In the genomic region with DNA sequence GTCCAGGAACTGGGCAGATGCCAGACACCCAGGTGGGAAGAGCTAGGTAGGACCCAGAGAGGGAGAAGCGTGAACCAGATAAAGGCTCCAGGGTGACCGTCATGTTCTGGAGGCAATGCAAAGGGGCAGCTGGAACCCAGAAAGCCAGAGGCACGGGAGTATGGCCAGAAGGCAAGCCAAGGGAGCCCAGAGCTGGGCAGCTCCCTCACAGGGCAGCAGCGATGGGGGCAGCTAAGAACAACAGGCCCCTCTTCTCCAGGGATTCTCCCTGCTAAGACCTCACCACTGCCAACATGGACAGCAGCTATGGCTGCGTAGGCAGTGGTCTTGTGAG, we compare ENCODE assay signal across 10 mouse cellular contexts. TPM values are rescaled to one million over a fixed set of nuclear protein-coding genes. Genes with fewer than 3 reads are reported as not detected.
DNase-seq lines count a peak whose midpoint lies in the region; ATAC-seq and TF ChIP-seq lines count a peak whose summit lies in the region.
"Had no signal": no experiment of that assay in that cellular context is flagged by ENCODE, and none has a peak within 500 bp of the region (broad histone marks: within the 10 kb centered on the region; RNA-seq: fewer than 3 reads in every experiment).

No protein-coding gene starts in this region.

- peak; percentile 50 for DNase-seq in forebrain, embryonic 11.5 days (ENCODE audit: low spot score)
- DNase-seq in lung, postnatal 10 days = no peak
- no peak for DNase-seq in gastrocnemius, adult 18-20 months (ENCODE audit: low spot score)
- DNase-seq in cerebellum, postnatal 4 days (ENCODE audit: low spot score in 2 of 2) = no peak
- DNase-seq: right cerebral cortex, adult 18-20 months had no signal

- H3K4me3 ChIP-seq in forebrain, embryonic 11.5 days (ENCODE audit: low read depth, low read length) = 0 out of 2 replicates have a peak overlapping the region, but pooled peaks have one; percentile 17
- H3K4me3 ChIP-seq in forebrain, embryonic 16.5 days (replicated peaks; ENCODE audit: low read length) = no peak overlapping the region
- H3K4me3 ChIP-seq in lung, embryonic 16.5 days (ENCODE audit: low read length) = peak overlapping the region; percentile 35; the same call in 1 of the 2 replicates
- no peak overlapping the region for H3K4me3 ChIP-seq in intestine, postnatal 0 days (ENCODE audit: low read depth, low read length)
- H3K4me3 ChIP-seq in neural tube, embryonic 15.5 days (replicated peaks) = 0 out of 2 replicates have a peak overlapping the region, but pooled peaks have one; percentile 20

- H3K9me3 ChIP-seq in forebrain, embryonic 11.5 days (ENCODE audit: control insufficient read depth, low read length) = no peaks in the 10 kb centered on the region
- H3K9me3 ChIP-seq in forebrain, embryonic 16.5 days (ENCODE audit: control insufficient read depth, low read length) = no peaks in the 10 kb centered on the region
- no peaks in the 10 kb centered on the region for H3K9me3 ChIP-seq in lung, embryonic 16.5 days (ENCODE audit: control insufficient read depth, low read length)
- no peaks in the 10 kb centered on the region for H3K9me3 ChIP-seq in intestine, postnatal 0 days (ENCODE audit: control insufficient read depth)
- no peaks in the 10 kb centered on the region for H3K9me3 ChIP-seq in neural tube, embryonic 15.5 days (replicated peaks)

- ATAC-seq in forebrain, embryonic 11.5 days (replicated peaks; ENCODE audit: low FRiP score) = no peak
- ATAC-seq in forebrain, embryonic 16.5 days = no peak
- peak; percentile 4; the same call in 1 of the 2 replicates for ATAC-seq in lung, embryonic 16.5 days (ENCODE audit: low read depth)
- no peak for ATAC-seq in intestine, postnatal 0 days
- peak; percentile 16 for ATAC-seq in neural tube, embryonic 15.5 days (ENCODE audit: low FRiP score)

- no peaks in the 10 kb centered on the region; the same call in 1 of the 2 replicates for H3K36me3 ChIP-seq in forebrain, embryonic 11.5 days (ENCODE audit: control insufficient read depth, insufficient read depth, low read length)
- H3K36me3 ChIP-seq in forebrain, embryonic 16.5 days (ENCODE audit: control insufficient read depth, insufficient read depth) = 0 out of 2 replicates have a peak, but pooled peaks cover 2% of the 10 kb centered on the region
- no peaks in the 10 kb centered on the region for H3K36me3 ChIP-seq in lung, embryonic 16.5 days (ENCODE audit: control insufficient read depth, insufficient read depth, low read length)
- H3K36me3 ChIP-seq in intestine, postnatal 0 days (ENCODE audit: control insufficient read depth, insufficient read depth) = no peaks in the 10 kb centered on the region; the same call in 1 of the 2 replicates
- H3K36me3 ChIP-seq in neural tube, embryonic 15.5 days = peaks cover 36% of the 10 kb centered on the region

- H3K9ac ChIP-seq in forebrain, embryonic 11.5 days (ENCODE audit: low read length) = no peak overlapping the region
- H3K9ac ChIP-seq in forebrain, embryonic 16.5 days (replicated peaks; ENCODE audit: low read depth, low read length) = no peak overlapping the region
- H3K9ac ChIP-seq in lung, embryonic 16.5 days (ENCODE audit: low read length) = no peak overlapping the region
- H3K9ac ChIP-seq in intestine, postnatal 0 days (ENCODE audit: low read depth, low read length) = no peak overlapping the region
- no peak overlapping the region for H3K9ac ChIP-seq in neural tube, embryonic 15.5 days (replicated peaks)

- peak overlapping the region; percentile 60; the same call in 1 of the 2 replicates for H3K4me2 ChIP-seq in forebrain, embryonic 11.5 days (ENCODE audit: low read depth, low read length, severe bottlenecking)
- no peak overlapping the region; the same call in 1 of the 2 replicates for H3K4me2 ChIP-seq in forebrain, embryonic 16.5 days (ENCODE audit: low read length)
- peak overlapping the region; percentile 69 for H3K4me2 ChIP-seq in lung, embryonic 16.5 days (ENCODE audit: low read depth, low read length)
- peak overlapping the region; percentile 61 for H3K4me2 ChIP-seq in intestine, postnatal 0 days (replicated peaks; ENCODE audit: low read depth)
- H3K4me2 ChIP-seq in neural tube, embryonic 15.5 days = peak overlapping the region; percentile 56

- TF ChIP-seq CTCF in intestine, postnatal 0 days (IDR thresholded peaks at IDR 0.05; ENCODE audit: low read depth) = no peak

- no peaks in the 10 kb centered on the region; the same call in 1 of the 2 replicates for H3K27me3 ChIP-seq in forebrain, embryonic 11.5 days (ENCODE audit: control insufficient read depth, insufficient read depth, low read length)
- no peaks in the 10 kb centered on the region for H3K27me3 ChIP-seq in forebrain, embryonic 16.5 days (replicated peaks; ENCODE audit: control insufficient read depth, insufficient read depth, low read length)
- H3K27me3 ChIP-seq in lung, embryonic 16.5 days (ENCODE audit: control insufficient read depth, insufficient read depth, low read depth, low read length) = peaks cover 3% of the 10 kb centered on the region; the same call in 1 of the 2 replicates
- no peaks in the 10 kb centered on the region for H3K27me3 ChIP-seq in intestine, postnatal 0 days (replicated peaks; ENCODE audit: control insufficient read depth, insufficient read depth, low read length)
- H3K27me3 ChIP-seq in neural tube, embryonic 15.5 days (replicated peaks) = no peaks in the 10 kb centered on the region

- peak overlapping the region; percentile 25; the same call in 1 of the 2 replicates for H3K27ac ChIP-seq in forebrain, embryonic 11.5 days (ENCODE audit: low read depth, low read length)
- no peak overlapping the region for H3K27ac ChIP-seq in forebrain, embryonic 16.5 days (ENCODE audit: low read length)
- no peak overlapping the region for H3K27ac ChIP-seq in lung, embryonic 16.5 days (ENCODE audit: low read length)
- no peak overlapping the region for H3K27ac ChIP-seq in intestine, postnatal 0 days (ENCODE audit: low read depth, low read length)
- H3K27ac ChIP-seq in neural tube, embryonic 15.5 days (replicated peaks) = peak overlapping the region; percentile 80
- H3K27ac ChIP-seq: macrophage had no signal

- 53% methylated on average over 5 of the region's 5 CpGs for WGBS in forebrain, embryonic 11.5 days
- WGBS in forebrain, embryonic 16.5 days = 42% methylated on average over 5 of the region's 5 CpGs
- 34% methylated on average over 5 of the region's 5 CpGs for WGBS in lung, embryonic 16.5 days
- 36% methylated on average over 5 of the region's 5 CpGs for WGBS in intestine, postnatal 0 days
- WGBS in neural tube, embryonic 15.5 days = 24% methylated on average over 5 of the region's 5 CpGs

- H3K4me1 ChIP-seq in forebrain, embryonic 11.5 days (replicated peaks; ENCODE audit: control insufficient read depth, insufficient read depth, low read length) = peaks cover 15% of the 10 kb centered on the region
- H3K4me1 ChIP-seq in forebrain, embryonic 16.5 days (replicated peaks; ENCODE audit: control insufficient read depth, insufficient read depth, low read length) = peaks cover 20% of the 10 kb centered on the region
- H3K4me1 ChIP-seq in lung, embryonic 16.5 days (replicated peaks; ENCODE audit: control insufficient read depth, insufficient read depth, low read length) = peaks cover 29% of the 10 kb centered on the region
- no peaks in the 10 kb centered on the region for H3K4me1 ChIP-seq in intestine, postnatal 0 days (replicated peaks; ENCODE audit: control insufficient read depth, insufficient read depth, low read length)
- H3K4me1 ChIP-seq in neural tube, embryonic 15.5 days = peaks cover 36% of the 10 kb centered on the region

RNA-seq across cellular contexts. Expression of a gene that starts 21.5 kb away (rescaled TPM):
- polyA plus RNA-seq in forebrain, embryonic 11.5 days (2014; fragmentation: Nextera tagmentation; extraction: Ambion mirVana) = 9.1 and 10.9 TPM in 2 replicates
- polyA plus RNA-seq in forebrain, embryonic 16.5 days (2015; fragmentation: Nextera tagmentation; extraction: Ambion mirVana) = 4.7 and 6.2 TPM in 2 replicates
- 5.6 and 6.5 TPM in 2 replicates for polyA plus RNA-seq in lung, embryonic 16.5 days (2015; fragmentation: Nextera tagmentation; extraction: Ambion mirVana)
- polyA plus RNA-seq in intestine, postnatal 0 days (2015; fragmentation: Nextera tagmentation; extraction: Ambion mirVana) = 3.0 and 3.1 TPM in 2 replicates
- polyA plus RNA-seq in neural tube, embryonic 15.5 days (2015; fragmentation: Nextera tagmentation; extraction: Ambion mirVana) = 12.7 and 18.2 TPM in 2 replicates
- total RNA-seq in gastrocnemius, adult 18-20 months (2021) = 1 to 10 TPM; 1.1 to 1.5 TPM
- polyA plus RNA-seq: macrophage had no signal

RNA-seq across cellular contexts. Expression of a gene that starts 34.7 kb away (rescaled TPM):
- 6.6 and 7.4 TPM in 2 replicates for polyA plus RNA-seq in forebrain, embryonic 11.5 days (2014; fragmentation: Nextera tagmentation; extraction: Ambion mirVana)
- 7.5 and 9.9 TPM in 2 replicates for polyA plus RNA-seq in forebrain, embryonic 16.5 days (2015; fragmentation: Nextera tagmentation; extraction: Ambion mirVana)
- polyA plus RNA-seq in lung, embryonic 16.5 days (2015; fragmentation: Nextera tagmentation; extraction: Ambion mirVana) = 18.9 and 19.8 TPM in 2 replicates
- polyA plus RNA-seq in intestine, postnatal 0 days (2015; fragmentation: Nextera tagmentation; extraction: Ambion mirVana) = 3.5 and 3.7 TPM in 2 replicates
- 9.3 and 10.6 TPM in 2 replicates for polyA plus RNA-seq in neural tube, embryonic 15.5 days (2015; fragmentation: Nextera tagmentation; extraction: Ambion mirVana)
- total RNA-seq in gastrocnemius, adult 18-20 months (2021) = 1 to 10 TPM; 4.3 to 8.1 TPM
- polyA plus RNA-seq: macrophage had no signal

Comparison
In these comparisons a context has a peak if more than half of its experiments do, and no peak if none do; other contexts are left out.
1. H3K27ac ChIP-seq: peak in forebrain, embryonic 11.5 days (single experiment) and neural tube, embryonic 15.5 days (single experiment); none in forebrain, embryonic 16.5 days (single experiment), lung, embryonic 16.5 days (single experiment) and intestine, postnatal 0 days (single experiment).
2. H3K4me3 ChIP-seq: peak in forebrain, embryonic 11.5 days (single experiment), lung, embryonic 16.5 days (single experiment) and neural tube, embryonic 15.5 days (single experiment); none in forebrain, embryonic 16.5 days (single experiment) and intestine, postnatal 0 days (single experiment).
3. ATAC-seq: peak in lung, embryonic 16.5 days (single experiment) and neural tube, embryonic 15.5 days (single experiment); none in forebrain, embryonic 11.5 days (single experiment), forebrain, embryonic 16.5 days (single experiment) and intestine, postnatal 0 days (single experiment).